Mouse (Mus musculus): ENCODE measurements around the gene Snrpa1. TPM values are rescaled to one million over a fixed set of nuclear protein-coding genes. Genes with fewer than 3 reads are reported as not detected.

Snrpa1 gene
- total and polyA plus RNA-seq, 3 experiments: 188 to 318 (median 260) TPM

DNA sequence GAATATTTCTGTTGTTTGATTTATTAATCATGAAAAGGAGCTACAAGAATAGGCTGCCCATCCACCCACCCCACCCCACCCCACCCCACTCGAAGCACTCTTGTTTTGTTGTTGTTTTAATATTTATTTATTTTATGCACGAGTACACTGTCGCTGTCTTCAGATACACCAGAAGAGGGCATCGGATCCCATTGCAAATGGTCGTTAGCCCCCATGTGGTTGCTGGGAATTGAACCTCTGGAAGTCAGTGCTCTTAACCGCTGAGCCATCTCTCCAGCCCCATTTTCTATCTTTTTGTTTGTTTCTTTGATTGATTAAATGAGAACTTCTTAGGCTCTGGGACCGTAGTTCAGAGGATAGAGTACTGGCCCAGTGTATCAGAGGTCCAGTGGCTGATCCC, 49.1 kb downstream of the Snrpa1 start (continued):
- TF ChIP-seq BHLHE40 (IDR thresholded peaks at IDR 0.05; ENCODE audit: borderline replicate concordance, low read depth, low read length) (no peak), TAL1 (IDR thresholded peaks at IDR 0.05; ENCODE audit: low read length) (no peak), GABPA (IDR thresholded peaks at IDR 0.05; ENCODE audit: low read depth, low read length) (no peak), RAD21 (IDR thresholded peaks at IDR 0.05; ENCODE audit: low read depth, low read length) (peak; percentile 43), MYC (IDR thresholded peaks at IDR 0.05; ENCODE audit: low read depth, low read length) (0 out of 2 replicates have a peak, but pooled peaks have one; percentile 53), EP300 (IDR thresholded peaks at IDR 0.05; ENCODE audit: low read depth in 1 of 2, low read length in 2 of 2) (no peak), SMC3 (IDR thresholded peaks at IDR 0.05; ENCODE audit: low read depth, low read length) (peak; percentile 64), NRF1 (IDR thresholded peaks at IDR 0.05; ENCODE audit: insufficient read depth, low read depth, low read length, poor library complexity, severe bottlenecking) (no peak), RCOR1 (IDR thresholded peaks at IDR 0.05; ENCODE audit: low read depth, low read length) (no peak), E2F4 (IDR thresholded peaks at IDR 0.05; ENCODE audit: borderline replicate concordance, low read depth, low read length) (no peak), HCFC1 (IDR thresholded peaks at IDR 0.05; ENCODE audit: low read depth, low read length) (no peak)

DNA sequence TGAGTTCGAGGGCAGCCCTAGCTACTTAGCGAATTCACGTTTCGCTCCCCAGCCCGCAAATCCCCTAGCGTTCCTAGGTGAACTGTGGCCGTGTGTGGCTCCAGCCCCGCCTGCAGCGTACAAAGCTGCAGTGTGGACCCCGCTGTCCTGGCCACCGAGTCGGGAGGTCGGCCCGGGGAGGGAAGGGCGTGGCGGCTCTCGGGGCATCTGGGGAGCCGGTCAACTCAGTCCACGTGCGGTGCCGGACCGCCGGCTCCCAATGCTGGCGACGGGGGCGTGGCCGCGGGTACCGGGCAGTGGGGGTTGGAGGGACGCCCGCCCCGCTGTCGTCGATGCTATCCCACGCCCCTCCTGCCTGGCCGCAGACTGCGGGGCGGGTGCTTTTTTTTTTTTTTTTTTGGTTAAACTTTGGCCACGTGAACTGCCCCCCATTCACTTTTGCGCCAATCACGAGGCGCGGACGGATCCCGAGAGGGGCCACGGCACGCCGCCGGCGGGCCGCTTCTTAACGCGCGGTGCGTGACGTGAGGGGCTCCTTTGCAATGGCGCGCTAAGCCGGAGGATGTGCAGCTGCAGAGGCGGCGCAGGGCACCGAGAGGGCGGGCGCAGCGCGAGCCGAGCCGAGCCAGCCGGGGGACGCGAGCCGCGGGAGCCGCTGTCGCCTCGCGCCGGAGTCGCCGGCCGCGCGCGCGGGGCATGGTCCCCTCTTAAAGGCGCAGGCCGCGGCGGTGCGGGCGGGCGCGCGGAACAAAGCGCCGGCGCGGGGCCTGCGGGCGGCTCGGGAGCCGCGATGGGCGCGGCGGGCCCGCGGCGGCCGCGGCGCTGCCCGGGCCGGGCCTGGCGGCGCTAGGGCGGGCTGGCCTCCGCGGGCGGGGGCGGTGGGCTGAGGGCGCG, 50.4 kb downstream of the Snrpa1 start, which contains the start of gene Chsy1:
Chsy1 (plus strand) TSS at position 555 of the 894 bp plus-strand sequence.
- DNase-seq (ENCODE audit: low read depth, low spot score): peak; percentile 93
- Histone ChIP-seq H3K79me2 (ENCODE audit: control insufficient read depth, insufficient read depth, low read length, poor library complexity) (peaks cover 17% of the 10 kb centered on the region), H3K36me3 (ENCODE audit: control insufficient read depth in 1 of 2, insufficient read depth in 2 of 2, low read length in 2 of 2) (peaks cover 0 to 17% of the 10 kb centered on the region in 2 experiments; a peak in 2 of 4 replicates), H3K4me1 (ENCODE audit: control insufficient read depth in 1 of 2, insufficient read depth in 2 of 2, low read length in 2 of 2) (peaks cover 5 to 24% of the 10 kb centered on the region in 2 experiments), H3K27me3 (ENCODE audit: control insufficient read depth in 1 of 2, insufficient read depth in 2 of 2, low read length in 2 of 2) (no peaks in the 10 kb centered on the region), H3K4me3 (ENCODE audit: control insufficient read depth in 1 of 2, insufficient read depth in 1 of 2, low read depth in 2 of 2, low read length in 2 of 2) (peak within 1 kb of the TSS; percentile 84), H3K9me3 (replicated peaks; ENCODE audit: insufficient read depth, low read length) (no peaks in the 10 kb centered on the region), H3K9ac (ENCODE audit: control insufficient read depth, low read depth, low read length, poor library complexity, severe bottlenecking) (peak within 1 kb of the TSS; percentile 88), H3K27ac (ENCODE audit: control insufficient read depth, low read depth, low read length) (peak within 1 kb of the TSS; percentile 60)
- TF ChIP-seq POLR2A (IDR thresholded peaks at IDR 0.05; ENCODE audit: control insufficient read depth in 1 of 2, insufficient read depth in 1 of 2, low read depth in 1 of 2, low read length in 2 of 2, poor library complexity in 1 of 2): peak; percentile 61 to 75; a peak in 3 of 4 replicates
- TF ChIP-seq POLR2AphosphoS2 (IDR thresholded peaks at IDR 0.05; ENCODE audit: low read length): no peak
- TF ChIP-seq USF1 (IDR thresholded peaks at IDR 0.05; ENCODE audit: low read depth, low read length): peak; percentile 94
- TF ChIP-seq JUND (IDR thresholded peaks at IDR 0.05; ENCODE audit: low read depth, low read length): no peak
- peak; percentile 94 for TF ChIP-seq MXI1 (IDR thresholded peaks at IDR 0.05; ENCODE audit: low read depth, low read length)
- TF ChIP-seq ZNF384 (IDR thresholded peaks at IDR 0.05; ENCODE audit: low read depth, low read length): peak; percentile 98
- no peak for TF ChIP-seq ZC3H11A (IDR thresholded peaks at IDR 0.05; ENCODE audit: low read depth, low read length)
- 0 out of 2 replicates have a peak, but pooled peaks have one; percentile 6 for TF ChIP-seq NRF1 (IDR thresholded peaks at IDR 0.05; ENCODE audit: insufficient read depth, low read depth, low read length, poor library complexity, severe bottlenecking)
- TF ChIP-seq UBTF (IDR thresholded peaks at IDR 0.05; ENCODE audit: borderline replicate concordance, insufficient read depth, low read depth, low read length): 0 out of 2 replicates have a peak, but pooled peaks have one; percentile 41
- TF ChIP-seq MEF2A (IDR thresholded peaks at IDR 0.05; ENCODE audit: extremely low read depth, insufficient replicate concordance, low read depth, low read length, poor library complexity, severe bottlenecking): no peak
- TF ChIP-seq HCFC1 (IDR thresholded peaks at IDR 0.05; ENCODE audit: low read depth, low read length): peak; percentile 82
- TF ChIP-seq ZMIZ1 (IDR thresholded peaks at IDR 0.05; ENCODE audit: low read depth, low read length): no peak
- TF ChIP-seq USF2 (IDR thresholded peaks at IDR 0.05; ENCODE audit: borderline replicate concordance in 1 of 2, insufficient read depth in 1 of 2, low read depth in 1 of 2, low read length in 2 of 2): peak in 1 of 2 experiments; percentile 57; a peak in 1 of 4 replicates
- 0 out of 2 replicates have a peak, but pooled peaks have one; percentile 44 for TF ChIP-seq BHLHE40 (IDR thresholded peaks at IDR 0.05; ENCODE audit: borderline replicate concordance, low read depth, low read length)
- TF ChIP-seq TCF12 (IDR thresholded peaks at IDR 0.05; ENCODE audit: low read depth, low read length): 0 out of 2 replicates have a peak, but pooled peaks have one; percentile 24
- TF ChIP-seq SMC3 (IDR thresholded peaks at IDR 0.05; ENCODE audit: low read depth, low read length): peak; percentile 7; the same call in 1 of the 2 replicates
- no peak for TF ChIP-seq CHD1 (IDR thresholded peaks at IDR 0.05; ENCODE audit: low read depth, low read length)
- peak; percentile 76 for TF ChIP-seq MAX (IDR thresholded peaks at IDR 0.05; ENCODE audit: low read length)
- 0 out of 2 replicates have a peak, but pooled peaks have one; percentile 23 for TF ChIP-seq ETS1 (IDR thresholded peaks at IDR 0.05; ENCODE audit: low read depth, low read length)
- no peak for TF ChIP-seq MYB (IDR thresholded peaks at IDR 0.05; ENCODE audit: low read depth, low read length)
- TF ChIP-seq MAZ (IDR thresholded peaks at IDR 0.05; ENCODE audit: low read depth, low read length): peak; percentile 82
- TF ChIP-seq TAL1 (IDR thresholded peaks at IDR 0.05; ENCODE audit: low read length): no peak
- TF ChIP-seq SIN3A (IDR thresholded peaks at IDR 0.05; ENCODE audit: low read length): peak; percentile 82
- 0 out of 2 replicates have a peak, but pooled peaks have one; percentile 51 for TF ChIP-seq MYC (IDR thresholded peaks at IDR 0.05; ENCODE audit: low read depth, low read length)
- 0 out of 2 replicates have a peak, but pooled peaks have one; percentile 42 for TF ChIP-seq NELFE (IDR thresholded peaks at IDR 0.05; ENCODE audit: low read depth, low read length)
